Mouse (Mus musculus) myocyte (in vitro differentiated cells): ENCODE measurements around the gene Trip4. TPM values are rescaled to one million over a fixed set of nuclear protein-coding genes. Genes with fewer than 3 reads are reported as not detected.
A peak's percentile ranks its signal among the peaks of the same experiment; 100 is the strongest.

ENCODE experiments used
- H3K27me3 ChIP-seq: one replicate; pipeline ENCODE4 v1.6.1; 2011; ENCODE audit not compliant: control insufficient read depth, insufficient read depth, insufficient read length
- H3K36me3 ChIP-seq: one replicate; pipeline ENCODE4 v1.6.1; 2011; ENCODE audit not compliant: control insufficient read depth, insufficient read depth
- H3K4me2 ChIP-seq: one replicate; pipeline ENCODE4 v1.6.1; 2011; ENCODE audit warnings: low read depth, control low read depth
- H3K4me3 ChIP-seq: one replicate; pipeline ENCODE4 v1.5.1; 2011; ENCODE audit warnings: mild to moderate bottlenecking, control low read depth, moderate library complexity
- H3K79me2 ChIP-seq: one replicate; pipeline ENCODE4 v1.6.1; 2011; ENCODE audit not compliant: control insufficient read depth, insufficient read depth
- H3ac ChIP-seq: one replicate; pipeline ENCODE4 v1.6.1; 2011; ENCODE audit not compliant: control insufficient read depth, insufficient read length
- CEBPB ChIP-seq: IDR thresholded peaks from 2 replicates; pipeline ENCODE4 v1.6.1; 2011; ENCODE audit warnings: mild to moderate bottlenecking, moderate library complexity; ENCODE audit not compliant: poor library complexity, insufficient read depth, severe bottlenecking
- E2F4 ChIP-seq: IDR thresholded peaks from one replicate; pipeline ENCODE4 v1.6.1; 2011; ENCODE audit warnings: mild to moderate bottlenecking, control low read depth, moderate library complexity; ENCODE audit not compliant: insufficient read depth
- MAX ChIP-seq: IDR thresholded peaks from one replicate; pipeline ENCODE4 v1.6.1; 2011; ENCODE audit warnings: low read depth, mild to moderate bottlenecking, control low read depth
- MYOD1 ChIP-seq, 3 experiments: IDR thresholded peaks; one replicate each; pipeline ENCODE4 v1.6.1; 2011; ENCODE audit warnings: control low read depth in 2 of 3, low read depth in 2 of 3, mild to moderate bottlenecking in 2 of 3, moderate library complexity in 1 of 3; ENCODE audit not compliant: insufficient read length in 2 of 3, control insufficient read depth in 1 of 3
- MYOG ChIP-seq, 3 experiments: IDR thresholded peaks; one replicate each; pipeline ENCODE4 v1.6.1; 2011; ENCODE audit warnings: control low read depth in 2 of 3, low read depth in 2 of 3, mild to moderate bottlenecking in 2 of 3; ENCODE audit not compliant: insufficient read length in 2 of 3, control insufficient read depth in 1 of 3, insufficient read depth in 1 of 3
- POLR2A ChIP-seq: IDR thresholded peaks from one replicate; pipeline ENCODE4 v1.6.1; 2011; ENCODE audit warnings: low read depth, mild to moderate bottlenecking, control low read depth, moderate library complexity; ENCODE audit not compliant: insufficient read length
- POLR2AphosphoS2 ChIP-seq: IDR thresholded peaks from one replicate; pipeline ENCODE4 v1.6.1; 2011; ENCODE audit warnings: low read depth, control low read depth; ENCODE audit not compliant: insufficient read length
- REST ChIP-seq: IDR thresholded peaks from one replicate; pipeline ENCODE4 v1.6.1; 2011; ENCODE audit warnings: mild to moderate bottlenecking, control low read depth, moderate library complexity; ENCODE audit not compliant: insufficient read depth, insufficient read length
- SRF ChIP-seq: IDR thresholded peaks from one replicate; pipeline ENCODE4 v1.6.1; 2011; ENCODE audit warnings: low read depth; ENCODE audit not compliant: control insufficient read depth, insufficient read length
- TCF12 ChIP-seq: IDR thresholded peaks from one replicate; pipeline ENCODE4 v1.6.1; 2011; ENCODE audit warnings: mild to moderate bottlenecking, control low read depth; ENCODE audit not compliant: poor library complexity, insufficient read depth, severe bottlenecking
- TCF3 ChIP-seq: IDR thresholded peaks from one replicate; pipeline ENCODE4 v1.6.1; 2011; ENCODE audit warnings: low read depth, control low read depth; ENCODE audit not compliant: insufficient read length
- USF1 ChIP-seq: IDR thresholded peaks from one replicate; pipeline ENCODE4 v1.6.1; 2011; ENCODE audit warnings: low read depth, mild to moderate bottlenecking, control low read depth, moderate library complexity
- polyA plus RNA-seq: library from polyadenylated mRNA; unstranded; fragments of >200 nt; fragmentation: generic; extraction: Trizol; gene quantifications from one replicate; pipeline ENCODE4 v1.2.1, GENCODE M21; 2012; ENCODE audit warnings: missing spikeins

Gene Trip4
- polyA plus RNA-seq, 1 experiment = 9.0 TPM

- H3K27me3 ChIP-seq = no peaks in the 10 kb centered on the region
- no peak overlapping the region for H3K4me3 ChIP-seq
- H3K79me2 ChIP-seq = no peaks in the 10 kb centered on the region
- no peak for TF ChIP-seq POLR2AphosphoS2
- TF ChIP-seq E2F4 = no peak
- no peak for TF ChIP-seq MYOG (IDR thresholded peaks at IDR 0.05; ENCODE audit: control insufficient read depth in 1 of 3, insufficient read depth in 1 of 3, insufficient read length in 2 of 3, low read depth in 2 of 3)
- no peak for TF ChIP-seq POLR2A
- no peak for TF ChIP-seq MAX
- no peak for TF ChIP-seq TCF12
- no peak for TF ChIP-seq REST
- TF ChIP-seq TCF3 = no peak
- no peak for TF ChIP-seq MYOD1 (IDR thresholded peaks at IDR 0.05; ENCODE audit: control insufficient read depth in 1 of 3, insufficient read length in 2 of 3, low read depth in 2 of 3)
- TF ChIP-seq SRF = no peak
- TF ChIP-seq USF1 = no peak
- TF ChIP-seq CEBPB = no peak
- H3K36me3 ChIP-seq = peaks cover 13% of the 10 kb centered on the region
- H3ac ChIP-seq = no peak overlapping the region
- no peak overlapping the region for H3K4me2 ChIP-seq
Measured at GRCm38 (mm10) chr9:65833230-65833629, 75.4 kb downstream of the Trip4 start.

GRCm38 (mm10) chr9:65832041-65832440, 76.6 kb downstream of the Trip4 start:
- no peak overlapping the region for H3K4me3 ChIP-seq
- no peak overlapping the region for H3ac ChIP-seq
- H3K4me2 ChIP-seq = no peak overlapping the region
- no peaks in the 10 kb centered on the region for H3K79me2 ChIP-seq
- peaks cover 13% of the 10 kb centered on the region for H3K36me3 ChIP-seq
- H3K27me3 ChIP-seq = no peaks in the 10 kb centered on the region
- TF ChIP-seq USF1 = no peak
- TF ChIP-seq REST = no peak
- TF ChIP-seq POLR2A = no peak
- no peak for TF ChIP-seq E2F4
- TF ChIP-seq CEBPB = no peak
- no peak for TF ChIP-seq MAX

GRCm38 (mm10) chr9:65831164-65831563, 77.4 kb downstream of the Trip4 start:
- Histone ChIP-seq H3ac (no peak overlapping the region), H3K79me2 (peaks cover 8% of the 10 kb centered on the region), H3K36me3 (peaks cover 7% of the 10 kb centered on the region), H3K4me2 (no peak overlapping the region), H3K4me3 (no peak overlapping the region), H3K27me3 (no peaks in the 10 kb centered on the region)
- no peak for TF ChIP-seq TCF12
- no peak for TF ChIP-seq SRF
- no peak for TF ChIP-seq POLR2AphosphoS2
- TF ChIP-seq USF1 = no peak

- peaks cover 3% of the 10 kb centered on the region for H3K36me3 ChIP-seq
- no peak overlapping the region for H3K4me3 ChIP-seq
- H3K27me3 ChIP-seq = no peaks in the 10 kb centered on the region
- no peak overlapping the region for H3K4me2 ChIP-seq
- peaks cover 17% of the 10 kb centered on the region for H3K79me2 ChIP-seq
- TF ChIP-seq REST = no peak
- no peak for TF ChIP-seq E2F4
- TF ChIP-seq MYOD1 (IDR thresholded peaks at IDR 0.05; ENCODE audit: control insufficient read depth in 1 of 3, insufficient read length in 2 of 3, low read depth in 2 of 3) = no peak
- TF ChIP-seq POLR2A = no peak
- no peak overlapping the region for H3ac ChIP-seq
Measured at GRCm38 (mm10) chr9:65830255-65830654, 78.3 kb downstream of the Trip4 start.

- no peaks in the 10 kb centered on the region for H3K27me3 ChIP-seq
- H3K4me3 ChIP-seq = no peak overlapping the region
- no peak overlapping the region for H3ac ChIP-seq
- peaks cover 3% of the 10 kb centered on the region for H3K36me3 ChIP-seq
- TF ChIP-seq TCF12 (no peak), MYOG (IDR thresholded peaks at IDR 0.05; ENCODE audit: control insufficient read depth in 1 of 3, insufficient read depth in 1 of 3, insufficient read length in 2 of 3, low read depth in 2 of 3) (peak in 1 of 3 experiments; percentile 18), MAX (no peak)
- peaks cover 26% of the 10 kb centered on the region for H3K79me2 ChIP-seq
- H3K4me2 ChIP-seq = no peak overlapping the region
Measured at GRCm38 (mm10) chr9:65829410-65829809, 79.2 kb downstream of the Trip4 start.

- Histone ChIP-seq H3K4me2 (peak overlapping the region; percentile 98), H3K27me3 (no peaks in the 10 kb centered on the region), H3K79me2 (peaks cover 35% of the 10 kb centered on the region), H3ac (no peak overlapping the region), H3K36me3 (peaks cover 3% of the 10 kb centered on the region), H3K4me3 (peak overlapping the region; percentile 51)
- TF ChIP-seq E2F4 (no peak), USF1 (peak; percentile 35)
Measured at GRCm38 (mm10) chr9:65828511-65828910, 80.1 kb downstream of the Trip4 start.
